Mouse (Mus musculus) lung, embryonic 14.5 days (tissue): ENCODE data around the gene Tmc5. TPM values are rescaled to one million over a fixed set of nuclear protein-coding genes. Genes with fewer than 3 reads are reported as not detected.

Experiments used
- ATAC-seq: fragments of 200-750 bp; cut with Nextera tagmentation; 2 replicates; pipeline ENCODE4 v1.8.0; 2017; ENCODE audit warnings: mild to moderate bottlenecking, moderate TSS enrichment, moderate library complexity; ENCODE audit not compliant: insufficient read depth
- DNase-seq: peaks from one replicate; pipeline ENCODE4 v3.0.0-alpha.2; 2015
- H3K27ac ChIP-seq: fragments of 300-500 bp; sonication (generic); 2 replicates; pipeline ENCODE4 v1.5.1; 2014; ENCODE audit warnings: low read depth, mild to moderate bottlenecking, moderate library complexity
- H3K27me3 ChIP-seq: fragments of 300-500 bp; sonication (generic); 2 replicates; pipeline ENCODE4 v1.6.1; 2014; ENCODE audit warnings: low read length, control low read depth; ENCODE audit not compliant: insufficient read depth
- H3K36me3 ChIP-seq: fragments of 300-500 bp; sonication (generic); 2 replicates; pipeline ENCODE4 v1.6.1; 2014; ENCODE audit warnings: control low read depth; ENCODE audit not compliant: insufficient read depth
- H3K4me1 ChIP-seq: fragments of 300-500 bp; sonication (generic); 2 replicates; pipeline ENCODE4 v1.6.1; 2014; ENCODE audit warnings: antibody characterized with exemption, control low read depth; ENCODE audit not compliant: insufficient read depth
- H3K4me2 ChIP-seq: fragments of 300-500 bp; sonication (generic); 2 replicates; pipeline ENCODE4 v1.6.1; 2014; ENCODE audit warnings: mild to moderate bottlenecking
- H3K4me3 ChIP-seq: fragments of 300-500 bp; sonication (generic); 2 replicates; pipeline ENCODE4 v1.5.1; 2014; ENCODE audit warnings: low read depth, low read length
- H3K9ac ChIP-seq: fragments of 300-500 bp; sonication (generic); 2 replicates; pipeline ENCODE4 v1.6.1; 2014
- H3K9me3 ChIP-seq: fragments of 300-500 bp; sonication (generic); 2 replicates; pipeline ENCODE4 v1.6.1; 2016; ENCODE audit warnings: low read depth, low read length, control low read depth
- CTCF ChIP-seq: IDR thresholded peaks from 2 replicates; pipeline ENCODE4 v1.5.1; 2016; ENCODE audit warnings: antibody characterized with exemption, low read depth
- WGBS: fragments of 180-500 bp; shearing (Covaris S2); extraction: QIAGEN DNeasy Blood & Tissue Kit; methylation state at CpG from one replicate; pipeline ENCODE4 v1.1.7; 2014; 5-methylcytosine and 5-hydroxymethylcytosine counted together
- polyA plus RNA-seq: library from polyadenylated mRNA; unstranded; fragments of >200 nt; fragmentation: Nextera tagmentation; extraction: Ambion mirVana; gene quantifications from 2 replicates; pipeline ENCODE4 v1.2.1, GENCODE M21; 2014

Tmc5 gene
- polyA plus RNA-seq, 1 experiment from 2014 or later, result 0.08 TPM

GRCm38 (mm10) chr7:118691287-118691686 is 94.2 kb downstream of the Tmc5 start:
- Histone ChIP-seq H3K9ac (no peak overlapping the region), H3K27ac (no peak overlapping the region), H3K4me1 (no peaks in the 10 kb centered on the region), H3K4me3 (no peak overlapping the region), H3K27me3 (no peaks in the 10 kb centered on the region), H3K9me3 (no peaks in the 10 kb centered on the region), H3K4me2 (no peak overlapping the region), H3K36me3 (peaks cover 71% of the 10 kb centered on the region)
- no peak for TF ChIP-seq CTCF
- no peak for ATAC-seq
- DNase-seq, result no peak
- WGBS, result 91% methylated on average over 2 of the region's 2 CpGs

DNA sequence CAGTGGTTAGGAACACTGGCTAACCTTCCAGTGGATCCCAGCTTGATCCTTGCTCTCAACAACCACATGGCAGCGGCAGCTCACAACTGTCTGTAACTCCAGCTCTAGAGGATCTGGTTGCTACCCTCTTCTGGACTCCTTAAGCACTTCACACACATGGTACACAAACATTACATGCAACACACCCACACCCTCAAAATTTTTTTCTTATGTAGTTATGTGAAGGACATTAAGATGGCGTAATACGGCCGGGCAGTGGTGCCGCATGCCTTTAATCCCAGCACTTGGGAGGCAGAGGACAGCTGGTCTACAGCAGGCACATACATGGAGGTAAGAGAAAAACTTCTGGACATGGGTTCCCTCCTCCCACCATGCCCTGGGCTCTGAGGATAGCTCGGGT is 99.0 kb downstream of the Tmc5 start:
- WGBS, result 85% methylated on average over 6 of the region's 6 CpGs
- Histone ChIP-seq H3K9ac (no peak overlapping the region), H3K9me3 (no peaks in the 10 kb centered on the region), H3K27me3 (no peaks in the 10 kb centered on the region), H3K4me3 (no peak overlapping the region), H3K4me2 (no peak overlapping the region), H3K4me1 (no peaks in the 10 kb centered on the region), H3K27ac (no peak overlapping the region), H3K36me3 (peaks cover 56% of the 10 kb centered on the region)
- no peak for TF ChIP-seq CTCF
- no peak for DNase-seq
- no peak for ATAC-seq

GRCm38 (mm10) chr7:118697168-118697567 is 100.1 kb downstream of the Tmc5 start:
- no peak for ATAC-seq
- WGBS, result 72% methylated on average over 4 of the region's 4 CpGs

DNA sequence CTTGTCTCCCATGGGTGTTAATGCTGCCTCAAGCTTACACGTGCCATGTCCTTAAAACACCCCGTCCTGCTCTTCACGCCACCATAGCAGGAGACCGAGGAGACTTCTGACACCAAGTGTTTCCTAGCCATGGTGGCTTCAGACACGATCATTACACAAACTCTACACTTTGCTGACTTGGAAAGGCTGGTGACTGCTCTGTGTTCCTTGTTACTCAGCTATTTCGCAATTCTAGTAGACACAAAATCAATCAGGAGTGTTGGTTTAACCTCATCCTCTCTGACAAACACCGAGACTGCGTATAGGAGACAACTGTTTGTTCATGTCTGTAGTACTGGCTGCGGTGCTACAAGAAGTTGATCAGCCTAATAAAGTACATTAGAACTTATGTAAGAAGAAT is 101.8 kb downstream of the Tmc5 start:
- H3K36me3 ChIP-seq, result peaks cover 38% of the 10 kb centered on the region

More at GRCm38 (mm10) chr7:118697168-118697567, 100.1 kb downstream of the Tmc5 start:
- Histone ChIP-seq H3K9me3 (no peaks in the 10 kb centered on the region), H3K4me3 (no peak overlapping the region), H3K4me1 (no peaks in the 10 kb centered on the region), H3K27ac (no peak overlapping the region), H3K9ac (no peak overlapping the region), H3K27me3 (no peaks in the 10 kb centered on the region), H3K36me3 (peaks cover 50% of the 10 kb centered on the region), H3K4me2 (no peak overlapping the region)
- no peak for TF ChIP-seq CTCF
- DNase-seq, result no peak

DNA sequence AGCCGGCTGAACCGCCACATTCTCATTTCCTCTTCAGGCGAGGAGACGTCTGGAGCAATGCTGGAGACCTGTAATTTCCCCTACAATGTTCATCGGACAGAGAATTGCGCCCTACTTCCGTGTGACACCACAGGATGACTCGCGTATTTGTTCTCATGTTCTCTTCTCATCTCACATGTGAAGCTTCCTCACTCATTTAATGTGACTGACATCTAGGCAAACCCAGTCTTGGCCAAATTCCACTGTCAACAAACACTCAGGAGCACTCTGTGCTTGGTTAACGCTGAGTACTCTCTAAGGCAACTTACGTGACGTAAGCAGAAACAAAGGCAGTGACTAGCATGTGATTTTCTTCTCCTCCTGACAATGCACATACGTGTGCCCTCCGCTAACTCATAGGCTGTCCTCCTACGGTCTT is 106.1 kb downstream of the Tmc5 start:
- no peak for TF ChIP-seq CTCF
- 0 out of 2 replicates have a peak, but pooled peaks cover 6% of the 10 kb centered on the region for H3K4me1 ChIP-seq
- no peaks in the 10 kb centered on the region for H3K27me3 ChIP-seq
- H3K9ac ChIP-seq, result no peak overlapping the region
- peaks cover 7% of the 10 kb centered on the region for H3K36me3 ChIP-seq
- no peaks in the 10 kb centered on the region for H3K9me3 ChIP-seq
- 79% methylated on average over 15 of the region's 15 CpGs for WGBS
- ATAC-seq, result no peak
- H3K4me2 ChIP-seq, result no peak overlapping the region
- H3K27ac ChIP-seq, result no peak overlapping the region
- peak; percentile 33 for DNase-seq
- no peak overlapping the region for H3K4me3 ChIP-seq

More for the DNA sequence above, 101.8 kb downstream of the Tmc5 start:
- no peak overlapping the region for H3K4me3 ChIP-seq
- no peaks in the 10 kb centered on the region for H3K4me1 ChIP-seq
- H3K4me2 ChIP-seq, result no peak overlapping the region
- H3K27ac ChIP-seq, result no peak overlapping the region
- no peaks in the 10 kb centered on the region for H3K9me3 ChIP-seq
- WGBS, result 82% methylated on average over 9 of the region's 9 CpGs
- no peak overlapping the region for H3K9ac ChIP-seq
- ATAC-seq (no peak), DNase-seq (no peak)
- H3K27me3 ChIP-seq, result no peaks in the 10 kb centered on the region
- TF ChIP-seq CTCF, result no peak

- WGBS, result 66% methylated on average over 9 of the region's 9 CpGs
- peak overlapping the region; percentile 83; the same call in 1 of the 2 replicates for H3K9ac ChIP-seq
- ATAC-seq, result no peak
Measured at GRCm38 (mm10) chr7:118704001-118704850, 107.1 kb downstream of the Tmc5 start.

More at GRCm38 (mm10) chr7:118704001-118704850, 107.1 kb downstream of the Tmc5 start:
- DNase-seq, result peak; percentile 68
- H3K27me3 ChIP-seq, result no peaks in the 10 kb centered on the region
- H3K36me3 ChIP-seq, result peaks cover 3% of the 10 kb centered on the region; the same call in 1 of the 2 replicates
- no peaks in the 10 kb centered on the region for H3K9me3 ChIP-seq
- H3K4me3 ChIP-seq, result peak overlapping the region; percentile 87
- TF ChIP-seq CTCF, result no peak
- 0 out of 2 replicates have a peak, but pooled peaks cover 6% of the 10 kb centered on the region for H3K4me1 ChIP-seq
- H3K4me2 ChIP-seq, result peak overlapping the region; percentile 70
- H3K27ac ChIP-seq, result peak overlapping the region; percentile 83; the same call in 1 of the 2 replicates
